Mouse (Mus musculus) heart, postnatal 14 days (tissue): ENCODE measurements around the gene Pmepa1. TPM values are rescaled to one million over a fixed set of nuclear protein-coding genes. Genes with fewer than 3 reads are reported as not detected.

Experiments used
- DNase-seq, 2 experiments: peaks; one replicate each; pipeline ENCODE4 v3.0.0; 2021 to 2022
- intact Hi-C: fragments of 180-260 bp; cut with DNase I; formaldehyde crosslinking; loops from one replicate; pipeline ENCODE4 v1.15.1; 2025
- total RNA-seq, 2 experiments: library from RNA; stranded (reverse); gene quantifications; 2 replicates each; pipeline ENCODE4 v1.2.3; 2021

The Pmepa1 gene
- total RNA-seq, 2 experiments from 2014 or later = 32.4 to 32.5 TPM

DNA sequence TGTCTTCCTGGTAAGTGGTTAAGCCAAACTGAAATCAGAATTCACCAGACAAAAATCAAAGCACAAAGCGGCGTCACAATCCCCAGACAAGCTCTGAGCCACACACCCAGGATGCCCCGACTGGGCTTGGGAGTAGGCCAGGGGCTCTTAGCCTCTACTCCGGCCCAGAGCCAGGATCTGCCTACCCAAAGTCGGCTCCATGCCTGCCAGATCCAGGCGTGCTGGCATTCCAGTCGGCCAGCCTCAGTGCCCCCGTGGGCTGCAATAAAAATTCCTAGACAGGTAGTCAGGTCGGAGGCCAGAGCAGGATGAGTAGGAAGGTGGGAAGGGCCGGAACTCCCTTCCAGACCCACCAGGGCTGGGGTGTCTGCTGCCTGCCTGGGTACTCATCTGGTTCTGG, 14.8 kb downstream of the Pmepa1 start:
- DNase-seq = peak; percentile 60 to 79
- intact Hi-C loops = loop anchor here (2.0 kb wide), 1 partner anchor 13 kb away; no protein-coding TSS in a partner anchor

DNA sequence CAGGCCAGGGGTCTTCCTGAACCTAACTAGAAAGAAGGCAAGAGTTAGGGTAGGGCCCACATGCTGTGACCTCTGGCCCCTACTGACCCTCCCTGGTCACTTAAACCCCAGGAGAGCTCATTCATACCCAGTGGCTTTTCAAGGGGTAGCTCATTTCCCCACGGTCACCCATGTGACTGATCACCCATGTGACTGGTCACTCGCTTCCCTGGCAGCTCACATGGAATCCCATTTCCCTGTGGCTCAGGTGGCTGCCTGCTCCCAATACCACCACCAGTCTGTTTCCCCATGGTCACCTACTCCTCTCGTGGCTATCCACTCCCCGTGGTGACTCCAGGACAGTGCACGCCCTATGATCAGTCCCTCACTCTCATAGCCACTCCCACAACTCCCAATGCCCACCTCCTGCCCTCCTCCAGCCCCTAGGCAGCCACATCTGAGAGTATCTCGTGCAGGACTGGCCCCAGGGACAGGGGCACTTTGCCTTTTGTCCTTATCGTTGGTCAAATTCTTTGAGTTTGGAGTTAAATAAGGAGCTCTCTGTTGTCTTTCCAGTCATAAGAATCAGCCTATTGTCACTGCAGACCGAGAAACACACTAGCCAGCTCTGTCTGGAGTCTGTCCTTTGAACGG, 17.8 kb downstream of the Pmepa1 start:
- intact Hi-C loops = no loop called here
- DNase-seq = no peak

DNA sequence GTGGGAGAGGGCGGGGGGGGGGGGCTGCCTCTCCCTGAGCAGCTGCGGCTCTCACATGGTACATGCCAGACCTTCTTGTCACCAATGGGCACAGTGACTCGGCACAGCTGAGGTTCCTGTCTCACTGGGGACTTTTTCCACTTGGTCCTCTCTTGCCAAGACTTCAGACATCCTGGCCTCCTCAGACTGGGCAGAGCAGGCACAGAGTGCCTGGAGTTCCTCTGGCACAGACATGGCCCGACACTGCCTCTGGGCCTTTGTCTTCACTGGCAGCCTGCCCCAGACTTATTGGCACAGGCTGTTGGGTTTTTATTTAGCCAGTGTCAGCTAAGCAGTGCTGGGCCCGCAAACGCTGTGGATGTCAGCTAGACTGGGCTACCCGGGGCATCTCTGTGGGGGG, 18.7 kb downstream of the Pmepa1 start:
- DNase-seq = peak; percentile 80 to 86
- intact Hi-C loops = no loop called here

DNA sequence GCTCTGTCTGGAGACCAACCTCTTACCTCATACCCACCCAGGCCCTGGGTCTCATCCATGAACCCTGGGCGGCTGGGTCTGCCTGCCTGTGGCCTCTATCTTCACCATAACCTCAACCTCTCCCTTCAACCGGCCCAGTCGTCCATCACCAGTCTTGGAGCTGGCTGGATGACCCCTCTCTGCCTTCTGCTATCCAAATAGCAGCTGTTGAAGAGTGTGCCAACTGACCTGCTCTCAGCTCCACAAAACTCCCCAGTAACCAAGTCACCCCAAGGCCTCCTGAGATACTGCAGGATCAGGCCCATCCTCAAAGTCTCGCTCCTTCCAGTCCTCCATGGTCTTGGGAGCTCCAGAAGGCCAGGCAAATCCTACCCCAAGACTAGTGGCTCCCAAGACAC, 19.8 kb downstream of the Pmepa1 start:
- intact Hi-C loops = no loop called here
- no peak for DNase-seq

DNA sequence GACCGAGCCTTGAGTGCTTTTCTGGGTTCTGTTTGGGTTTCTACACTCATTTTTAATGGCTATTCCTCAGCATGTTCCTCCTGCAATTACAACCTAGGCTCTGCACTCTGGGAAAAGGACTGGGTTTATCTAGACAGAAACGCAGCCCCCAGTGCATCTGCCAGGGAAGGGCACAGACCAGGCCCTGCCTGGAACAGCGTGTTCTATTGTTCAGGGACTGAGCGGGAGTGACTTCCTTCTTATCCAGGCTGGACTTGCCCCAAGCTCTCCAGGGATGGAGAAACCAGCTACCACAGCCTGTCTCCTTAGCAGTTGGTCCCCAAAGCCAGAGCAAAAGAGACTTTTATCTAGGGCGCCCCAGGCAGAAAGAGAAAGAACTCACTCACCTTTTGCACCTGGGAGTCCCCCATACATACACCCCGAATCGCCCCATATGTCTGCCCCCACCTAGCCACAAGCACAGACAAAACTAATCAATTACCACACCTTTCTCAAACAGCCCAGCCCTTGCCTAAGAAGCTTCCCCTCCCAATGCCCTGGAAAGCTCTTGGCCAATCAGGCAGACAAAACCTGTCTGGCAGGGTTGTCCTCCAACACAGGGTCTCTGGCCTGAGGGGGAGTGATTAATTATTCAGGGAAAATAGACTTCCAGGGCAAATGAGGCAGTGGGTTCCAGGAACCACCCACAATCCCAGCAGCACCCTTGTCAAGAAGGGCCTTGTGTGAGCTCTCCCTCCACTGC, 20.4 kb downstream of the Pmepa1 start:
- intact Hi-C loops = no loop called here
- DNase-seq = no peak

DNA sequence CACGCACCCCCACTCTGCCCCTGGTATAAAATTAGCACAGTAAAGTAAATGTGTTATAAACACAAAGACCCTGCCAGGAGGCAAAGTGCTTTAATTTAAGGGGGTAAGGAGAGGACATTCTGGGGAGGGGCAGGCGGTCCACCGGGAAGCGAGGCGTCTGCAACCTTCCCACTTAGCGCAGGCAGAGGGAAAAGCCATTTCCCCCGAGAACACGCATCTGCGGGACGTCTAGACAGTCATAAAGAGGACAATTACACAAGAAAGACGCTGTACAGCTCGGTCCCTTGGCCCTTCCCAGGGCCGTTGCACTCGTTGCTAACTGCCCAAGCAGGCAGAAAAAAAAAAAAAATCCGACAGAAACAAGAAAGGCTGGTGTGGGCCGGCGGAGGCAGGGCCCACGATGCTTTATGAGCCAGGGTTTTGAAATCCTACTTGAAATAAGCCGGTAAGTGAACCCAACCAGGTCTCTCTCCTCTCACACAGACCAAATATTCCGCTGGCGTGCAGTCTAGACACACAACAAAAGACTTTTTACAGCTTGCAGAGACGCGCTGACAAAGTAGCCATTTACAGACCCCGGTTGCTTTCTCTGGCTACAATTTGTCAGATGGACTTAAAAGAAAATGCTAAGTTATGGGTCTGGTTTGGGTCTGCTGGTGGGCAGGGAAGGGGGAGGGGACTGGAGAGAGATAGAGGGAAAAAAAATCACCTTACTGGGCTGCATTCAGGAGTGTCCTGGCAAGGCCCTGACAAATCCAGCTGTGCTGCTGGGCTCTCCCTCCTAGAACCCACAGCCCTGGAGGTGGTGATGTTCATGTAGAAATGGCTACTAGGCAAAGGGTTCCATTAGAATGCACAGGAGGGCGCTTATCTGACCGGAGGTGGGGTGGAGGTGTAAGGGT, 22.3 kb downstream of the Pmepa1 start:
- no peak for DNase-seq
- intact Hi-C loops = no loop called here

DNA sequence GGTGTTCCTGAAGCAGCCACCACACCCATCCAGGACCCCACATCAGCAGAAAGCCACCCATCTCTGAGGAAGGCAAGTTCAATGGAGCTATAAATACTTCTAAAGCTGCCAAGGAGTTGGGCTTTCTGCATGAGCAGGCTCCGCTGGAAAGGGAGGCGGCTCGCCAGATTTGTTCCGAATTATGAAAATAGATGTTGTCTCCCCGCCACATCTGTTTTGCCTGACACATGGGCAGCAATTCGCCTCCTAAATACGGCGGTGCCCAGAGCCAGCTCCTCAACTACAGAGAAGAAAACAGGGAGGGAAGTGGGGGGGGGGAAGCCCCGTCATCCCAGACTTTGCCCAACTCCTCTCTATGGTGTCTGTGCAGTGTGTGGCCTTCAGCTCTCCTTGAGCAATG, 24.7 kb downstream of the Pmepa1 start:
- intact Hi-C loops = no loop called here
- no peak for DNase-seq

DNA sequence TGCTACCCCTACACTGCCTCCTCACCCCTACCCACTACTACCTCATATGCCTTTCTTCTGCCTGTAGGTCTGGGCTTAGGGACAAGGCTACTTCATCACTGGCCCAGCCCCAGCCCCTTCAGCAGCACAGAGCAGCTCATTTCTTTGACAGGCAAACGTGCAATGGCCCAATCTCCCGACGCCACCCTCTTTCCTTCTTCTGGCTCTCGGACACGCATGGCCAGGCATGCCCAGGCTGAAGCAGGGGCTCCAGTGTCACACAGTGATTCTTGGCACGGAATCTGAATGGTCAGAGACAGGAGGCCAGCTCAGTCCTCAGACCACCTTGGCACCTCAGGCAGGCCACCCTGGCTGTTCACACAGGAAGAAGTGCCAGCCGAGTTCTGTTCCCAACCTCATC, 25.2 kb downstream of the Pmepa1 start:
- intact Hi-C loops = no loop called here
- DNase-seq = peak in 1 of 2 experiments; percentile 44

DNA sequence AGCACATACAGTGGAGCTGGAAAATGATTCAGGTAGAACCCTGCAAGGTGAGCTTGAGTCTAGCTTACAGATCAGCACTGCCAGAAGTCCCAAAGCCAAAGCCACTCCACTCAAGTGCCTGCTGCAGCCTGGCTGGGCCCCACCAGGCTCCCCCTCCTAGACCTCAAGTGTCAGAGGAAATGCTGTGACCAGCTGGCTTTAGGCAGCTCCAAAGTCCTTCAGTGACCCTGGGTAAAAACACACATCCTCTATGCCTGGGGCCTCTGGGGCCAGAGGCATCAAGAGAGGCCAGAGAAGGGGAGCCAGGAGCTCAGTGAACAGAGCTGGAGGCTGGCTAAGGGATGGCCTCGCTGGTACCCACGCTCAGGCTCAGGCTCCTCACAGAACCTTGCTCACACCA, 25.9 kb downstream of the Pmepa1 start:
- DNase-seq = peak; percentile 24 to 51
- intact Hi-C loops = no loop called here

DNA sequence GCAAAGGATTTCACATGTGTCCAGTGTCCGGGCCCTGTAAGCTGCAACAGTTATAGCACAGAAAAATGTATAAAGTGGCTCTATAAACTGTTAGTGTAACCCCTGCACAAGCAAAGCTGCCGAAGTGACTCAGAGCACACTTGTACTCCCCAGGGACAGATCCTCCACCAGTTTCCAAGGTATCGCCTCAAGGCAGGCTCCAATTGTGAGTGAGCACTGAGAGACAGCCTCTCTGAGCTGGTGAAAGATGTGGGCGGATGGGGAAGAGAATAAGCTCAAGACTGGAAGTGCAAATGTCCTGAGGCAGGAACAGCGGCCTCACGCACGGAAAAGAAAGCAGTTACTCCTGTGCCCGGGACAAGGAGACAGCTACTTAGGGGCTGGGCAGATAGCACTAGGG, 26.4 kb downstream of the Pmepa1 start:
- no peak for DNase-seq
- intact Hi-C loops = no loop called here

DNA sequence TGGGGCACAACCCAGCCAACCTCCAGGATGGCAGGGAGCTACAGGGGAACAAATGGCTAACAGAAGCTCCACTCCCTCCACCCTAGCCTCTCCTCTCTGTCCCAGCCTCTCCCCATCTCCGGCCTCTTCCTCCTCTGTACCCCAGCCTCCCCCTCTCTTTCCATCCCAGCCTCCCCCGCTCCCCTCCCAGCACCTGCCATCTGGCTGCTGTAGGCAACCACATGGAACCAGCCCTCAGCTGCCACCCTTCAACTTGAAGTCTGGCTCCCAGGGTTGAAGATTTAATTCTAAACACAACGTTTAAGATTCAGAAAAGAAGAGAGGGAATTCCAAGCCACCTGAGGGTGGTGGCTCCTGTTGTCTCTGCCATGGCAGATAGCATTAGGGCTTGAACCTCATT, 26.9 kb downstream of the Pmepa1 start:
- intact Hi-C loops = no loop called here
- DNase-seq = no peak

DNA sequence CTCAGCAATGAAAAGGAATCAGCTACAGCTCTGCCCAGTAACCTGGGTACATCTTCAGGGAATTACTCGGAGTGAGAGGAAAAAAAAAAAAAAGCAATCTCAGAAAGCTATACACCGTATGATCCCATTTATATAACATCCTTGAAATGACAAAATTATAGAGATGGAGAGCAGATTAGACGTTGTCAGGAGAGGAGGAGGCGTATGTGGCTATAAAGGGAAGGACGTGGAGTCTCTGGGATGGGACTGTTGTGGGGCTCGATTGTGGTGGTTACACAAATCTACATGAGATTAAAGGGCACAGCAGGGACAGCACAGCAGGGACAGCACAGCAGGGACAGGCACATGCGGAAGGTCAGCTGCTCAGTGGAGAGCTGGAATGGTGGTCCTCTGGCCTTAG, 27.5 kb downstream of the Pmepa1 start:
- intact Hi-C loops = no loop called here
- no peak for DNase-seq

DNA sequence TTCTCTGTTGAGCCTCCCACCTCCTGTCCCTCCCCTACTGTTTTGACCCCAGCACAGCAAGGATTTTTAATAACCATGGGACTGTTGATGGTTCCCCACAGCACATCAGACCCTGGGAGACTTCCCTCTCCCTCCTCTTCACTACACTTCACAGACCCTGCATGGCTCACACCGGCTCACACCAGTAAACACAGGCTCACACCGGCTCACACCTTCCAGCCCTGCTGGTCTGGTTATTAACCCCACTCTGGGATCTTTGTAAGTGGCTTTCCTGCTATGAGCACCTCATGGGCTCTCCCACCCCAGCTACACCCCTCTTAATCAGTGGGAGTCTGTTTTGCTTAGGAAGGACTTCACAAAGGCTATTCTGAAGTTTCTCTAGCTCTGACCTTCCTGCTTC, 28.4 kb downstream of the Pmepa1 start:
- intact Hi-C loops = no loop called here
- DNase-seq = no peak

DNA sequence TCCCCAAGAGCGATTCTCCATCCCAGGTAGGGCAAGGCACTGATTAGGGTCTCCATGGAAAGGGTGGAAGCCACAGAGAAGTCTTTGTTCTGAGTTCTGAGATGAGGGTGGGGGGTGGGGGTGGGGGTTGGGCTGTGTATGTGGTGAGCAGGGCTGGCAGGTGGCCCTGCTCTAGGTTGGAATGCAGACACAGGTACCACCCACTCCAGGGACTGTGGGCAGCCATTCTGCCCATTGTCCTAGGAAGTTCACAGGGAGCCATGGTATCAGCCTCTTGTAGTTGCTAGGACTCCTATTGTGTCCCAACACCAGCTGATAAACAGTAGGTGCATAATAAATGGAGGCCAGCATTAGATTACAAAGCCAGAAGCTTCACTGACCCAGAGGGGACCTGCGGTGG, 29.1 kb downstream of the Pmepa1 start:
- no peak for DNase-seq
- intact Hi-C loops = no loop called here

DNA sequence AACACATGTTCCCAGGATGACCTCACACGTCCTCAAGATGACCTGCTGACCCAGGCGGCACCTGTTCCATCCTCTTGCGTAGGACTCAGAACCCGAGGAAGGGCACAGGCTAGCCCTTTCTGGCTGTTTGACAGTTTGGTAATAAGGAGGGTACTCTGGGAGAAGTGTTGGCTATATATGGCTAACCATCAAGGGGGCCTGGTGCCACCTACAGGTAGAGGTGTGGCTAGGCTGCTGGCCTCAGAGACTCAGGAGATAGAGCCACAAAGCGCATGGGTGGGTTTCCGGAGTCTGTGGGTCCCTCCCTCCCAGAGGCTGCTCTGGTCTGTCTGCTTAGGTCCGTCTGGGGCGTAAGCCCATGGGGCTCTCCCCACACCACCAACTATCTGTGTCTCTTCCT, 29.6 kb downstream of the Pmepa1 start:
- intact Hi-C loops = no loop called here
- DNase-seq = no peak

DNA sequence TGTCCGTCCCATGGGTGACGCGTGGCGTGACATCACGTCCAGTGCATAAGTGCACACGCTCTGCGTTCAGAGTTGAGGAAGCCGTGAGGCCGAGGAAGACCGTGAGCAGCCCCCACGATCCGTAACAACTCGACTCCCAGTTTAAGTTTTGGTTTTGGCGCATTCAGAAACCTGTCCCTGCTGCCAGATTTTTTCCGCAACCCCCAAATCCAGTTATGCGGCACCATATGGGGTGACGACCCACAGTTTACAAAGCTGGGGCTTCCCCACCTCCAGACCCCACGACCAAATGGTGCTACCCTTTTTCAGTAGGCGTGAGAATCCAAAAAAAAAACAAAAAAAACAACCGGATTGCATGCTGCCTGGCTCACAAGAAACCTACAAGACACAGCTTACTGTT, 31.1 kb downstream of the Pmepa1 start:
- intact Hi-C loops = no loop called here
- no peak for DNase-seq

DNA sequence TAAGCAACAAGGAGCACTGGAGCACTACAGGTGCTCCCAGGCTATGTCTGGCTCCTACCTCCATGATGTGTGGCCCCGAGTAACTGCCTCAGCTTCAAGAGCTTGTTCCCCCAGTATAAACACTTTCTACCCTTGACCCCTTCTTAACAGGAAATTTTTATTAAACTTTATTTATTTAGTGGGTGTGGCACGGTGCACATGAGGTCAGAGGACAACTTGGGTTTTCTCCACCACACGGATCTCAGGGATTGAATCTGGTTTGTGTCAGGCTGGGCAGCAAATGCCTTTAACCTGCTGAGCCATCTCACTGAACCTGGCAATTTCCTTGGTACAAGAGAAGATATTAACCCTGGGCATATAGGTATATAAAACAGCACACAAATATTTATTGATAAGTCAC, 32.2 kb downstream of the Pmepa1 start:
- intact Hi-C loops = no loop called here

DNA sequence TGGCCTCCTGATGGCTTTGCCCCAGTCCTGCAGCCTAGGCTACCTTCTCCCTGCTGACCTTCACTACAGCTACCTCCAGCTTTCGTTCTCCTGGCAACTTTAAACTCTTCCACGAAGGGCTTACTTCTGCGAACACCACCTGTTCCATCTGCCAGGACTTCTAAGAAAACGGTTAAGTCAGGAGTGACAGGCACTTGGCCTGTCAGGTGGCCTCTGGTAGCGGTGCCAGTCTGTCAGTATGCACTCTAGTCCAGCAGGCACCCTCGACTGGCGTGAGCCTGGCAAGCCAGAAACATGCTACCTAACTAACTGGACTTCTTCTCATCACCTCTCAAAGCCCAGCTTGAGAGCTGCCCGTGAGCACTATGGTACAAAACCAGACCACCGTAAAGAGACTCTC, 32.7 kb downstream of the Pmepa1 start:
- intact Hi-C loops = no loop called here

More for the DNA sequence above, 32.2 kb downstream of the Pmepa1 start:
- no peak for DNase-seq

DNA sequence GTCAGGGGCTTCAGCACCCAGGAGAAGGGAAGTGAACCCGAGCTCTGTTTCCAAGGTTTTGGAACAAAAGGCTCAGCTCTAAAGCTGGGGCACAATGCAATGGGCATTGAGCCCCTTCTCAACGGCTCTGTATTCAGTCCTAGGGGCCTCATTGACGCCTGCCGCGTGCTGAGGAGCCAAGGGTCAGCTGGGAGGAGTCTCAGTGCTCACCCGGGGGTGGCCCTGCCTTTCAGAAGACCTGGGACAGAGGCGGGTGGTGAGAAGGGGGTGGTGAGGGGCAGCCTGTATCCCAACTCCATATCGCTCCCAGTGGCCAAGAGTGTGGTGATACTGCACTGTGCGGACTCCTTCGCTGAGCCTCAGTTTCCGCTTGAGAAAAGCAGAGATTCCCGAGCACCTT, 33.5 kb downstream of the Pmepa1 start:
- intact Hi-C loops = no loop called here

More for the DNA sequence above, 32.7 kb downstream of the Pmepa1 start:
- DNase-seq = no peak

DNA sequence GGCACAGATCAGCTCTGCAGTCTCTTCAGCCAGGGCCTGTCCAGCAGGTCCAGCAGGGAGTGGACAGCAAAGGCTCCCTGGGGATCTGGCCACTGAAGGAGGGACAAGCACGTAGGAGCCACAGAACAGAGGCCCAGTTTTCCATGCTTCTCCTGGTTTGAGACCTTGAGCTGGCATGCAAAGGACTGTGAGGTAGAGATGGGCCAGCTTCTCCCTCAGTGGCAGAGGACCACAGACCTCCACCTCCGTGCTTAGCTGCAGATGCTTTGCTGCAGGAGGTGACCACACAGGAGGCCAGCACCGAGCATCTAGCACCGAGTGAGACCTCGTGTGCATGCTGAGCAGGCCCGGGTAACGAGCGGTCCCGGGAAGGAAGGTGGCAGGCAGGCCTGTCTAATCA, 35.6 kb downstream of the Pmepa1 start:
- intact Hi-C loops = no loop called here
- DNase-seq = no peak

More for the DNA sequence above, 33.5 kb downstream of the Pmepa1 start:
- no peak for DNase-seq

DNA sequence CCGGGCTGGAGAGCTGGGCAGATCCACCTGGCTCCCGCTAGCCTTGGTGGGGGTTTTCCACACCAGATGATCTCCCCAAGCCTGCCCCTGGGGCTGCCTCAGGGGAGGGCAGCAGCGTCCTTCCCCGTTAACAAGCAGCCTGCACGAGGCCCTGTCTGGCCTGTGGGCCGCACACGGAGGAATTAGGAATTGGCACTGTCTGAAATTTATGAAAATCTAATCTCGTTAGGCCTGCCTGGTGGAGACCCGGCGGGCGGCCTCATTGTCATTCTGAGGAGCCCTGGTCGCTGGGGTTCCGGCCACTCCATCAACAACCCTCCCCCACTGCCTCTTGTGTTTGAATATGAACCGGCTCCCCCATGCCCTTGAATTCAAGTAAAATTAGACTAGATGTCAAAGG, 37.8 kb downstream of the Pmepa1 start:
- DNase-seq = no peak
- intact Hi-C loops = no loop called here
